Mouse (Mus musculus) megakaryocyte, embryonic 14.5 days (primary cell): Measurements from ENCODE around the gene Gm19668. TPM values are rescaled to one million over a fixed set of nuclear protein-coding genes. Genes with fewer than 3 reads are reported as not detected.
"Not testable (repeated sequence)": the region's sequence is repeated elsewhere in the genome, so short reads cannot be mapped to it uniquely, and the experiment has no call there.

Experiments used
- H3K27me3 ChIP-seq: replicated peaks from 2 replicates; pipeline ENCODE3; 2012; ENCODE audit warnings: inconsistent platforms
- H3K36me3 ChIP-seq: replicated peaks from 2 replicates; pipeline ENCODE3; 2012; ENCODE audit warnings: low read length, inconsistent platforms, mixed read lengths
- H3K4me1 ChIP-seq: 2 replicates; pipeline ENCODE4 v1.6.1; 2012; ENCODE audit warnings: inconsistent platforms
- H3K4me3 ChIP-seq: replicated peaks from 2 replicates; pipeline ENCODE3; 2012; ENCODE audit warnings: moderate library complexity, mild to moderate bottlenecking, inconsistent platforms
- H3K9me3 ChIP-seq: 2 replicates; pipeline ENCODE4 v1.6.1; 2012; ENCODE audit warnings: inconsistent platforms
- FLI1 ChIP-seq: IDR thresholded peaks from 2 replicates; pipeline ENCODE4 v1.6.1; 2012; ENCODE audit warnings: low read length, inconsistent platforms, mixed read lengths
- GATA1 ChIP-seq: IDR thresholded peaks from 3 replicates; pipeline ENCODE4 v1.6.1; 2012; ENCODE audit warnings: mixed read lengths, low read length, inconsistent platforms, borderline replicate concordance
- polyA plus RNA-seq: library from polyadenylated mRNA; stranded (reverse); fragments of >175 nt; gene quantifications from 2 replicates; pipeline ENCODE4 v1.2.3, GENCODE M21; 2012; ENCODE audit warnings: low replicate concordance; ENCODE audit not compliant: insufficient read depth

Gm19668 gene
- polyA plus RNA-seq, 1 experiment: not detected

DNA sequence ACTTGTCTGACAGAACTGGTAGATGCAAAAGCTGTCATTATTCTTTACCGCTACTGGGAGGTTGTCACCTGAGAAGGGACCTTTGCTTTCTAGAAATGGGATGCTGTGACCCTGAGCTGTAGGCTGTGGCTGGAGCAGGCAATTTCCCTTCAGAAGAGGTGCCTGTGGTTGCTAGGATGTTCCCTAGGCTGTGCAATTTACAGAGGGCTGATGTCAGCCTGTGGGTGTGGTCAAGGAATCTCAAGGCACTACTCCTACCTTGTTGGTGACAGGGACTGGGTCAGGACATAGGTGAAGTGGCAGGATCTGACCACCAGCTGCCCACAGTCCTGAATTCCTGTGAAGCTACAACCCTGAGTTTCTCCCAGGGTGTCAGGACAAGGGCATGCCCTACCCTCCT is 29.2 kb downstream of the Gm19668 start:
- no peaks in the 10 kb centered on the region for H3K4me1 ChIP-seq
- TF ChIP-seq FLI1 (no peak), GATA1 (no peak)
- H3K9me3 ChIP-seq: no peaks in the 10 kb centered on the region
- no peak overlapping the region for H3K4me3 ChIP-seq
- peaks cover 8% of the 10 kb centered on the region for H3K27me3 ChIP-seq
- H3K36me3 ChIP-seq: no peaks in the 10 kb centered on the region

DNA sequence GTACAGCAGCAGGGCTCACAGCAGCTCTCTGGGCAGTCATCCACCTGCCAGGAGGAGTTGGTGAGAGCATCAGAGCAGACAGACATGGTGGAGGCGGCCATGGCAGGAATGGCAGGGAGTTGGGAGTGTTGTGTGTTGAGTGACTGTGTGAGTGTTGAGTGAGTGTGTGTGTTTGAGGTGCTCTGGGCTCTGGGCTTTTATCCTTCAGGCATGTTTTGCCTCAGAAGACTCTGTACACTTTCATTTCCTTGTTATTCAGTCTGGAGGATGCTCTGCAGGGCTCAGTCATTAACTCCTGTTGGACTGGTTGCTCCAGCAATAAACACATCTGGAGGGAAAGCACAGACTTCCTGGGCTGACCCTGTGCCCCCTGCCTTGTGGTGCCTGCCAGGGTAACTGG is 39.4 kb downstream of the Gm19668 start, which contains the start of gene Gm3233:
Gm3233 (minus strand) TSS at position 101 of the 400 bp plus-strand sequence.
- H3K4me1 ChIP-seq, H3K4me3 ChIP-seq, H3K9me3 ChIP-seq, H3K36me3 ChIP-seq: not testable (repeated sequence)
- peaks cover 11% of the 10 kb centered on the region for H3K27me3 ChIP-seq

DNA sequence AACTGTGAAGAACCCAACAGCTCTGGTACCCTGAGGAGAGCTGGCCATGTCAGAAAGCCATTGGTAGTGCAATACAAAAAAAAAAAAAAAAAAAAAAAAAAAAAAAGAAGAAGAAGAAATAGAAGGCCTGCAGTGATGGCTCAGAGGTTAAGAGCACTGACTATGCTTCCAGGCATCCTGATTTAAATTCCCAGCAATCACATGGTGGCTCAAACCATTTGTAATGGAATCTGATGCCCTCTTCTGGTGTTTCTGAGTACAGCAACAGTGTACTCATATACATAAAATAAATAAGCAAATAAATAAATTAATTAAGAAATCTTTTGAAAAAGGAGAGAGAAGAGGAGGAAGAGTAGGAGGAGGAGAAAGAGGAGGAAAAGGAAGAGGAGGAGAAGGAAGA is 45.5 kb downstream of the Gm19668 start:
- Histone ChIP-seq H3K4me3 (no peak overlapping the region), H3K27me3 (peaks cover 24% of the 10 kb centered on the region), H3K4me1 (peaks cover 5% of the 10 kb centered on the region; the same call in 1 of the 2 replicates), H3K36me3 (no peaks in the 10 kb centered on the region), H3K9me3 (peaks cover 10% of the 10 kb centered on the region)
- no peak for TF ChIP-seq GATA1
- no peak for TF ChIP-seq FLI1

DNA sequence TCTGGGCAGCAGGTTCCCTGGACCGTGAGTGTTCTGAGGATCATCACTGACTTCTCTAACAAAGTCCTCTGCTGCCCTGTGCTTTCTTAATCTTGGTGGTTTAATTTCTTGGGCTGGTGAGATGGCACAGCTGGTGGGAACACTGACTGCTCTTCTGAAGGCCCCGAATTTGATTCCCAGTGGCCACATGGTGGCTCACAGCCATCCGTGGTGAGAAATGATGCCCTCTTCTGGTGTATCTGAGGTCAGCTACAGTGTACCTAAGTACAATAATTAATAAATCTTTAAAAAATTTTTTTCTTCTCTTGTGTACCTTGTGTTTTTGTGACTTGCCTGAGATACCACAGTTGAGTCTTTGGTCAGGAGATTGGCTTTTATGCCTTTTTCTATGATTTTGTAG is 46.6 kb downstream of the Gm19668 start:
- H3K4me1 ChIP-seq, H3K36me3 ChIP-seq, H3K4me3 ChIP-seq: not testable (repeated sequence)
- peaks cover 21% of the 10 kb centered on the region for H3K9me3 ChIP-seq
- peaks cover 25% of the 10 kb centered on the region for H3K27me3 ChIP-seq

DNA sequence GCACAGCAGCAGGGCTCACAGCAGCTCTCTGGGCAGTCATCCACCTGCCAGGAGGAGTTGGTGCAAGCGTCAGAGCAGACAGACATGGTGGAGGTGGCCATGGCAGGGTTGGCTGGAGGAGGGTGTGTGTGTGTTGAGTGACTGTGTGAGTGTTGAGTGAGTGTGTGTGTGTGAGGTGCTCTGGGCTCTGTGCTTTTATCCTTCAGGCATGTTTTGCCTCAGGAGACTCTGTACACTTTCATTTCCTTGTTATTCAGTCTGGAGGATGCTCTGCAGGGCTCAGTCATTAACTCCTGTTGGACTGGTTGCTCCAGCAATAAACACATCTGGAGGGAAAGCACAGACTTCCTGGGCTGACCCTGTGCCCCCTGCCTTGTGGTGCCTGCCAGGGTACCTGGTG is 47.7 kb downstream of the Gm19668 start, which contains the start of gene Gm9736:
Gm9736 (minus strand) TSS at position 101 of the 400 bp plus-strand sequence.
- Histone ChIP-seq H3K9me3 (peaks cover 29% of the 10 kb centered on the region), H3K27me3 (peaks cover 23% of the 10 kb centered on the region), H3K4me3 (peak within 1 kb of the TSS; percentile 50)
- H3K36me3 ChIP-seq, H3K4me1 ChIP-seq: not testable (repeated sequence)

DNA sequence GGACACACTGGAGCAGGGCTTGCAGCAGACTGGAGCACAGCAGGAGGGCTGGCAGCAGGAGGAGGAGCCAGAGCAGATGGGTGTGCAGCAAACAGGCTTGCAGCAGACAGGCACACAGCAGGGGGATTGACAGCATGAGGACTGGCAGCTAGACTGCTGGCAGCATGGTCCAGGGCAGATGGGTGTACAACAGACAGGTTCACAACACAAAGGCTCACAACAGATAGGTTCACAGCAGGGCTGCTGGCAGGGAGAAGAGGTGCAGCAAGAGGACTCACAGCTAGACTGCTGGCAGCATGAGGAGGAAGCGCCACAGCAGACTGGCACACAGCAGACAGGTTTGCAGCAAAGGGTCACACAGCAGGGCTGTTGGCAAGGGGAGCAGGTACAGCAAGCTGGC is 48.2 kb downstream of the Gm19668 start:
- Histone ChIP-seq H3K27me3 (peaks cover 28% of the 10 kb centered on the region), H3K4me3 (peak overlapping the region; percentile 50), H3K9me3 (peaks cover 34% of the 10 kb centered on the region)
- not testable (repeated sequence) for H3K36me3 ChIP-seq, H3K4me1 ChIP-seq

Other genes starting within 250 kb of the Gm19668 start
- gene Pttg1ip, start 217.4 kb downstream of the Gm19668 start, polyA plus RNA-seq: 284 and 814 TPM in 2 replicates
- gene Sumo3, start 193.0 kb downstream of the Gm19668 start, polyA plus RNA-seq: 11.6 and 90.7 TPM in 2 replicates
- gene Gm49325, start 192.9 kb downstream of the Gm19668 start, polyA plus RNA-seq: 9.0 and 23.2 TPM in 2 replicates
- gene Ube2g2, start 176.9 kb downstream of the Gm19668 start, polyA plus RNA-seq: 14.2 and 28.4 TPM in 2 replicates
- gene Tspear, start 112.6 kb downstream of the Gm19668 start, polyA plus RNA-seq: 1.0 and 1.3 TPM in 2 replicates
- gene Gm19402, start 108.4 kb downstream of the Gm19668 start, polyA plus RNA-seq: not detected in 2 replicates
- not detected in 2 replicates for gene Gm9508, start 101.9 kb downstream of the Gm19668 start, polyA plus RNA-seq
- not detected in 2 replicates for gene Gm10272, start 92.5 kb downstream of the Gm19668 start, polyA plus RNA-seq
- not detected in 2 replicates for gene Gm10024, start 87.7 kb downstream of the Gm19668 start, polyA plus RNA-seq
- not detected in 2 replicates for gene Gm10142, start 83.3 kb downstream of the Gm19668 start, polyA plus RNA-seq
- not detected in 2 replicates for gene Krtap12-1, start 78.5 kb downstream of the Gm19668 start, polyA plus RNA-seq
- gene Gm10100, start 72.6 kb downstream of the Gm19668 start, polyA plus RNA-seq: not detected in 2 replicates
- gene Gm18596, start 56.5 kb downstream of the Gm19668 start, polyA plus RNA-seq: not detected in 2 replicates
- not detected in 2 replicates for gene Gm9736, start 47.8 kb downstream of the Gm19668 start, polyA plus RNA-seq
- not detected in 2 replicates for gene Gm3233, start 39.5 kb downstream of the Gm19668 start, polyA plus RNA-seq
- not detected in 2 replicates for gene Gm3238, start 27.8 kb downstream of the Gm19668 start, polyA plus RNA-seq
- gene Gm7138, start 22.2 kb downstream of the Gm19668 start, polyA plus RNA-seq: not detected in 2 replicates
- not detected in 2 replicates for gene Gm3250, start 16.6 kb downstream of the Gm19668 start, polyA plus RNA-seq
- not detected in 2 replicates for gene Gm7137, start 10.9 kb downstream of the Gm19668 start, polyA plus RNA-seq
- not detected in 2 replicates for gene Gm9639, start 4.1 kb downstream of the Gm19668 start, polyA plus RNA-seq
- not detected in 2 replicates for gene Gm9507, start 12.7 kb upstream of the Gm19668 start, polyA plus RNA-seq
- gene Gm2696, start 15.5 kb upstream of the Gm19668 start, polyA plus RNA-seq: not detected in 2 replicates
- not detected in 2 replicates for gene Krtap10-4, start 28.0 kb upstream of the Gm19668 start, polyA plus RNA-seq
- not detected in 2 replicates for gene Krtap10-10, start 36.8 kb upstream of the Gm19668 start, polyA plus RNA-seq
- not detected in 2 replicates for gene Gm36176, start 47.7 kb upstream of the Gm19668 start, polyA plus RNA-seq
- not detected in 2 replicates for gene Gm10318, start 53.7 kb upstream of the Gm19668 start, polyA plus RNA-seq
- not detected in 2 replicates for gene Gm3285, start 62.8 kb upstream of the Gm19668 start, polyA plus RNA-seq
- gene Lrrc3, start 103.4 kb upstream of the Gm19668 start, polyA plus RNA-seq: 0.03 TPM in 1 of 2 replicates, not detected in the other
- 2.7 TPM in 1 of 2 replicates, not detected in the other for gene Trpm2, start 171.4 kb upstream of the Gm19668 start, polyA plus RNA-seq
- 10.0 and 22.2 TPM in 2 replicates for gene 1810043G02Rik, start 179.4 kb upstream of the Gm19668 start, polyA plus RNA-seq
- 333 and 674 TPM in 2 replicates for gene Pfkl, start 210.9 kb upstream of the Gm19668 start, polyA plus RNA-seq
- gene Dnmt3l, start 242.8 kb upstream of the Gm19668 start, polyA plus RNA-seq: not detected in 2 replicates
- gene Aire, start 244.5 kb upstream of the Gm19668 start, polyA plus RNA-seq: not detected in 2 replicates